Mouse (Mus musculus): ENCODE data around the gene Gm20683. TPM values are rescaled to one million over a fixed set of nuclear protein-coding genes. Genes with fewer than 3 reads are reported as not detected.

Gm20683 gene
- polyA plus RNA-seq, 1 experiment from 2014 or later, result 2.5 TPM

DNA sequence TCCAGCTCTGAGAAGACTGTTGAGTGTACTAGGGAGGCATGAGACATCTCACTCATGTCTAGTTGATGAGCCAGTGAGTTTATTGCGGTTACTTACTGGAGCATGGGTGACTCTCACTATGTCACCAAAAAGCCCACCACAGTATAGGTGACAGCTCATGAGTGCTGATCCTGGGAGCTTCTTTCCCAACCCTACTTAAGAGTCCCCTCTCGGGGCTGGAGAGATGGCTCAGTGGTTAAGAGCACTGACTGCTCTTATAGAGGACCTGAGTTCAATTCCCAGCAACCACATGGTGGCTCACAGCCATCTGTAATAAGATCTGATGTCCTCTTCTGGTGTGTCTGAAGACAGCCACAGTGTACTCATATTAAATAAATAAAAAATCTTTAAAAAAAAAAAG is 28.4 kb upstream of the Gm20683 start:
- H3K4me1 ChIP-seq, result peaks cover 24% of the 10 kb centered on the region

GRCm38 (mm10) chr17:25869498-25869897 is 27.9 kb upstream of the Gm20683 start:
- WGBS, result 83% methylated on average over 8 of the region's 8 CpGs
- Histone ChIP-seq H3K9me3 (no peaks in the 10 kb centered on the region), H3K36me3 (replicated peaks) (no peaks in the 10 kb centered on the region), H3K27me3 (0 out of 2 replicates have a peak, but pooled peaks cover 6% of the 10 kb centered on the region), H3K27ac (no peak overlapping the region), H3K4me1 (peaks cover 24% of the 10 kb centered on the region), H3K4me3 (replicated peaks) (no peak overlapping the region), H3K4me2 (no peak overlapping the region), H3K9ac (no peak overlapping the region)
- no peak for ATAC-seq (ENCODE audit: low FRiP score)

More for the DNA sequence above, 28.4 kb upstream of the Gm20683 start:
- Histone ChIP-seq H3K27ac (no peak overlapping the region), H3K36me3 (replicated peaks) (no peaks in the 10 kb centered on the region), H3K27me3 (0 out of 2 replicates have a peak, but pooled peaks cover 6% of the 10 kb centered on the region), H3K9ac (no peak overlapping the region), H3K4me2 (no peak overlapping the region), H3K9me3 (no peaks in the 10 kb centered on the region), H3K4me3 (replicated peaks) (no peak overlapping the region)
- ATAC-seq (ENCODE audit: low FRiP score), result no peak
- WGBS, result 83% methylated on average over 2 of the region's 2 CpGs

- Histone ChIP-seq H3K4me2 (peak within 1 kb of the TSS; percentile 99), H3K4me3 (replicated peaks) (peak within 1 kb of the TSS; percentile 88), H3K27ac (peak within 1 kb of the TSS; percentile 43), H3K9me3 (no peaks in the 10 kb centered on the region), H3K27me3 (0 out of 2 replicates have a peak, but pooled peaks cover 6% of the 10 kb centered on the region), H3K4me1 (peaks cover 16% of the 10 kb centered on the region), H3K36me3 (replicated peaks) (no peaks in the 10 kb centered on the region), H3K9ac (peak within 1 kb of the TSS; percentile 71)
- WGBS, result 0% methylated on average over 24 of the region's 24 CpGs
- ATAC-seq (ENCODE audit: low FRiP score), result peak; percentile 88
Observed at GRCm38 (mm10) chr17:25868601-25869191, 27.1 kb upstream of the Gm20683 start, which contains the start of gene Mcrip2. Gene Mcrip2 (minus strand): TSS chr17:25868764.

DNA sequence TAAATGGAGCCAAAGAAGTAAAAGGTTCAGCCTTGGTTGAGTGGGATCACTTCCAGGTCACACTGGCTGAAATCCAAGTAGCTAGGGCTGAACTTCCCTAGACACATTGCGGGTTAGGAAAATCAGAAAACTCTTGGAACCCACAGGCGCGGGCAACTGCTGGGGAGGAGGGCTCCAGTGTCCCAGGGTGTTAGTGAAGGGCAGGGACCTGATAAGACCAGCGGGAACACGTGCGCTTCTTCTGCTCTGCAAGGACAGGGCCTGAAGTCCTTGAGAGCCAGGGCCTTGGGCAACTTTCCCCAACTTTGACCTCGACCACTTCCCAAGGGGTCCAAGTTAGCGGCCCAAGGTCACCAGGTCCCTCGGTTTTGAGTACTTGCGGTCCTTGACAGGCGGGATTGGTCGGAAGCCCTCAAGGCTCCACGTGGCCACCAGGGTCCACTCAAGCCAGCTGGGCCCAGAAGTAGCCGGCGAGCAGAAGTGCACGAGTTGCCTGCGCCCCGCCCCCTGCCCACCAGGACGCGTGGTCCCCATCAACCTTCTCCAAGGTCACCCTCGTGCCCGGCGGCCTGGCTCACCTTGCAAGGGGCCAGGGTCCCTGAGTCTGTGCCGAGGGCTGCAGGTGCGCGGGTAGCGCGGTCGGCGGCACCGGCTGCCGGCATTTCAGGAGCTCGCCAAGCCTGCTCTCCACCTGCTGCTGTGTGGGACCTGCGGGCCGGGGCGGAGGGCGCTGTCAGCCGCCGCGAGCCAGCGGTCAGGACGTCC is 26.5 kb upstream of the Gm20683 start:
- H3K9me3 ChIP-seq, result no peaks in the 10 kb centered on the region
- peak overlapping the region; percentile 88 for H3K4me3 ChIP-seq (replicated peaks)
- H3K27me3 ChIP-seq, result 0 out of 2 replicates have a peak, but pooled peaks cover 6% of the 10 kb centered on the region
- peaks cover 15% of the 10 kb centered on the region for H3K4me1 ChIP-seq
- peak; percentile 67 for ATAC-seq (ENCODE audit: low FRiP score)
- peak overlapping the region; percentile 43; the same call in 1 of the 2 replicates for H3K27ac ChIP-seq
- 1% methylated on average over 42 of the region's 42 CpGs for WGBS
- peak overlapping the region; percentile 99 for H3K4me2 ChIP-seq
- H3K9ac ChIP-seq, result peak overlapping the region; percentile 71
- no peaks in the 10 kb centered on the region for H3K36me3 ChIP-seq (replicated peaks)

- H3K9ac ChIP-seq, result peak overlapping the region; percentile 71; the same call in 1 of the 2 replicates
- no peaks in the 10 kb centered on the region for H3K9me3 ChIP-seq
- H3K36me3 ChIP-seq (replicated peaks), result no peaks in the 10 kb centered on the region
- 0 out of 2 replicates have a peak, but pooled peaks cover 6% of the 10 kb centered on the region for H3K27me3 ChIP-seq
- H3K4me3 ChIP-seq (replicated peaks), result peak overlapping the region; percentile 88
- peak overlapping the region; percentile 99 for H3K4me2 ChIP-seq
- WGBS, result 15% methylated on average over 7 of the region's 7 CpGs
- no peak overlapping the region for H3K27ac ChIP-seq
- no peak for ATAC-seq (ENCODE audit: low FRiP score)
- peaks cover 15% of the 10 kb centered on the region for H3K4me1 ChIP-seq
Observed at GRCm38 (mm10) chr17:25867509-25867835, 25.9 kb upstream of the Gm20683 start.

GRCm38 (mm10) chr17:25866172-25866571 is 24.6 kb upstream of the Gm20683 start:
- H3K4me3 ChIP-seq (replicated peaks), result no peak overlapping the region
- H3K9me3 ChIP-seq, result no peaks in the 10 kb centered on the region
- no peak overlapping the region for H3K4me2 ChIP-seq
- no peak for ATAC-seq (ENCODE audit: low FRiP score)
- no peak overlapping the region for H3K27ac ChIP-seq
- no peak overlapping the region for H3K9ac ChIP-seq
- H3K4me1 ChIP-seq, result peaks cover 23% of the 10 kb centered on the region
- WGBS, result 96% methylated on average over 3 of the region's 3 CpGs
- H3K27me3 ChIP-seq, result 0 out of 2 replicates have a peak, but pooled peaks cover 6% of the 10 kb centered on the region
- no peaks in the 10 kb centered on the region for H3K36me3 ChIP-seq (replicated peaks)

- Histone ChIP-seq H3K4me3 (replicated peaks) (no peak overlapping the region), H3K4me1 (peaks cover 31% of the 10 kb centered on the region)
- 95% methylated on average over 11 of the region's 11 CpGs for WGBS
Observed at GRCm38 (mm10) chr17:25865288-25865687, 23.7 kb upstream of the Gm20683 start.

GRCm38 (mm10) chr17:25864311-25864710 is 22.7 kb upstream of the Gm20683 start:
- ATAC-seq (ENCODE audit: low FRiP score), result no peak
- 93% methylated on average over 14 of the region's 14 CpGs for whole genome bisulfite sequencing
- no peak overlapping the region for H3K9ac ChIP-seq
- H3K4me3 ChIP-seq (replicated peaks), result no peak overlapping the region
- H3K27me3 ChIP-seq, result 0 out of 2 replicates have a peak, but pooled peaks cover 6% of the 10 kb centered on the region
- H3K36me3 ChIP-seq (replicated peaks), result no peaks in the 10 kb centered on the region
- H3K9me3 ChIP-seq, result no peaks in the 10 kb centered on the region
- no peak overlapping the region for H3K27ac ChIP-seq
- peaks cover 40% of the 10 kb centered on the region for H3K4me1 ChIP-seq
- no peak overlapping the region for H3K4me2 ChIP-seq

More at GRCm38 (mm10) chr17:25865288-25865687, 23.7 kb upstream of the Gm20683 start:
- no peak for ATAC-seq (ENCODE audit: low FRiP score)
- Histone ChIP-seq H3K27ac (no peak overlapping the region), H3K4me2 (no peak overlapping the region), H3K36me3 (replicated peaks) (no peaks in the 10 kb centered on the region), H3K9ac (no peak overlapping the region), H3K27me3 (0 out of 2 replicates have a peak, but pooled peaks cover 6% of the 10 kb centered on the region), H3K9me3 (no peaks in the 10 kb centered on the region)

- H3K4me3 ChIP-seq (replicated peaks), result no peak overlapping the region
- WGBS, result 88% methylated on average over 6 of the region's 6 CpGs
- no peak overlapping the region for H3K9ac ChIP-seq
- ATAC-seq (ENCODE audit: low FRiP score), result no peak
- no peak overlapping the region for H3K27ac ChIP-seq
- no peaks in the 10 kb centered on the region for H3K36me3 ChIP-seq (replicated peaks)
- no peaks in the 10 kb centered on the region for H3K9me3 ChIP-seq
- H3K4me1 ChIP-seq, result peaks cover 34% of the 10 kb centered on the region
- no peak overlapping the region for H3K4me2 ChIP-seq
- H3K27me3 ChIP-seq, result 0 out of 2 replicates have a peak, but pooled peaks cover 6% of the 10 kb centered on the region
Observed at GRCm38 (mm10) chr17:25863681-25864080, 22.1 kb upstream of the Gm20683 start.

GRCm38 (mm10) chr17:25861704-25862612 is 20.4 kb upstream of the Gm20683 start:
- Histone ChIP-seq H3K27me3 (0 out of 2 replicates have a peak, but pooled peaks cover 2% of the 10 kb centered on the region), H3K36me3 (replicated peaks) (no peaks in the 10 kb centered on the region), H3K9ac (peak overlapping the region; percentile 76), H3K9me3 (no peaks in the 10 kb centered on the region), H3K4me2 (peak overlapping the region; percentile 75), H3K4me3 (replicated peaks) (peak overlapping the region; percentile 74), H3K4me1 (peaks cover 24% of the 10 kb centered on the region), H3K27ac (peak overlapping the region; percentile 85)
- WGBS, result 10% methylated on average over 6 of the region's 6 CpGs
- 0 out of 2 replicates have a peak, but pooled peaks have one; percentile 33 for ATAC-seq (ENCODE audit: low FRiP score)

- 3% methylated on average over 65 of the region's 65 CpGs for WGBS
- Histone ChIP-seq H3K9me3 (no peaks in the 10 kb centered on the region), H3K4me3 (replicated peaks) (peak within 1 kb of the TSS; percentile 74), H3K27me3 (no peaks in the 10 kb centered on the region), H3K4me1 (peaks cover 24% of the 10 kb centered on the region), H3K9ac (peak within 1 kb of the TSS; percentile 76), H3K36me3 (replicated peaks) (no peaks in the 10 kb centered on the region), H3K4me2 (peak within 1 kb of the TSS; percentile 75), H3K27ac (peak within 1 kb of the TSS; percentile 85)
- peak; percentile 94 for ATAC-seq (ENCODE audit: low FRiP score)
Observed at GRCm38 (mm10) chr17:25860832-25861703, 19.5 kb upstream of the Gm20683 start, which contains the start of gene Wdr90. Gene Wdr90 (minus strand): TSS chr17:25861501.
